Mouse (Mus musculus) myocyte (in vitro differentiated cells): ENCODE measurements around the gene Macc1. TPM values are rescaled to one million over a fixed set of nuclear protein-coding genes. Genes with fewer than 3 reads are reported as not detected.
A peak's percentile ranks its signal among the peaks of the same experiment; 100 is the strongest.

Experiments used
- H3K27me3 ChIP-seq: one replicate; pipeline ENCODE4 v1.6.1; 2011; ENCODE audit not compliant: control insufficient read depth, insufficient read depth, insufficient read length
- H3K36me3 ChIP-seq: one replicate; pipeline ENCODE4 v1.6.1; 2011; ENCODE audit not compliant: control insufficient read depth, insufficient read depth
- H3K4me2 ChIP-seq: one replicate; pipeline ENCODE4 v1.6.1; 2011; ENCODE audit warnings: low read depth, control low read depth
- H3K4me3 ChIP-seq: one replicate; pipeline ENCODE4 v1.5.1; 2011; ENCODE audit warnings: mild to moderate bottlenecking, control low read depth, moderate library complexity
- H3K79me2 ChIP-seq: one replicate; pipeline ENCODE4 v1.6.1; 2011; ENCODE audit not compliant: control insufficient read depth, insufficient read depth
- H3ac ChIP-seq: one replicate; pipeline ENCODE4 v1.6.1; 2011; ENCODE audit not compliant: control insufficient read depth, insufficient read length
- CEBPB ChIP-seq: IDR thresholded peaks from 2 replicates; pipeline ENCODE4 v1.6.1; 2011; ENCODE audit warnings: mild to moderate bottlenecking, moderate library complexity; ENCODE audit not compliant: poor library complexity, insufficient read depth, severe bottlenecking
- E2F4 ChIP-seq: IDR thresholded peaks from one replicate; pipeline ENCODE4 v1.6.1; 2011; ENCODE audit warnings: mild to moderate bottlenecking, control low read depth, moderate library complexity; ENCODE audit not compliant: insufficient read depth
- MAX ChIP-seq: IDR thresholded peaks from one replicate; pipeline ENCODE4 v1.6.1; 2011; ENCODE audit warnings: low read depth, mild to moderate bottlenecking, control low read depth
- MYOD1 ChIP-seq, 3 experiments: IDR thresholded peaks; one replicate each; pipeline ENCODE4 v1.6.1; 2011; ENCODE audit warnings: control low read depth in 2 of 3, low read depth in 2 of 3, mild to moderate bottlenecking in 2 of 3, moderate library complexity in 1 of 3; ENCODE audit not compliant: insufficient read length in 2 of 3, control insufficient read depth in 1 of 3
- MYOG ChIP-seq, 3 experiments: IDR thresholded peaks; one replicate each; pipeline ENCODE4 v1.6.1; 2011; ENCODE audit warnings: control low read depth in 2 of 3, low read depth in 2 of 3, mild to moderate bottlenecking in 2 of 3; ENCODE audit not compliant: insufficient read length in 2 of 3, control insufficient read depth in 1 of 3, insufficient read depth in 1 of 3
- POLR2A ChIP-seq: IDR thresholded peaks from one replicate; pipeline ENCODE4 v1.6.1; 2011; ENCODE audit warnings: low read depth, mild to moderate bottlenecking, control low read depth, moderate library complexity; ENCODE audit not compliant: insufficient read length
- POLR2AphosphoS2 ChIP-seq: IDR thresholded peaks from one replicate; pipeline ENCODE4 v1.6.1; 2011; ENCODE audit warnings: low read depth, control low read depth; ENCODE audit not compliant: insufficient read length
- REST ChIP-seq: IDR thresholded peaks from one replicate; pipeline ENCODE4 v1.6.1; 2011; ENCODE audit warnings: mild to moderate bottlenecking, control low read depth, moderate library complexity; ENCODE audit not compliant: insufficient read depth, insufficient read length
- SRF ChIP-seq: IDR thresholded peaks from one replicate; pipeline ENCODE4 v1.6.1; 2011; ENCODE audit warnings: low read depth; ENCODE audit not compliant: control insufficient read depth, insufficient read length
- TCF12 ChIP-seq: IDR thresholded peaks from one replicate; pipeline ENCODE4 v1.6.1; 2011; ENCODE audit warnings: mild to moderate bottlenecking, control low read depth; ENCODE audit not compliant: poor library complexity, insufficient read depth, severe bottlenecking
- TCF3 ChIP-seq: IDR thresholded peaks from one replicate; pipeline ENCODE4 v1.6.1; 2011; ENCODE audit warnings: low read depth, control low read depth; ENCODE audit not compliant: insufficient read length
- USF1 ChIP-seq: IDR thresholded peaks from one replicate; pipeline ENCODE4 v1.6.1; 2011; ENCODE audit warnings: low read depth, mild to moderate bottlenecking, control low read depth, moderate library complexity
- polyA plus RNA-seq: library from polyadenylated mRNA; unstranded; fragments of >200 nt; fragmentation: generic; extraction: Trizol; gene quantifications from one replicate; pipeline ENCODE4 v1.2.1, GENCODE M21; 2012; ENCODE audit warnings: missing spikeins

The Macc1 gene
- polyA plus RNA-seq, 1 experiment = 0.38 TPM

- Histone ChIP-seq H3K79me2 (no peaks in the 10 kb centered on the region), H3K36me3 (no peaks in the 10 kb centered on the region), H3K27me3 (no peaks in the 10 kb centered on the region), H3K4me2 (no peak overlapping the region), H3K4me3 (no peak overlapping the region), H3ac (no peak overlapping the region)
- no peak for TF ChIP-seq MYOD1 (IDR thresholded peaks at IDR 0.05; ENCODE audit: control insufficient read depth in 1 of 3, insufficient read length in 2 of 3, low read depth in 2 of 3)
- TF ChIP-seq REST = no peak
- no peak for TF ChIP-seq TCF3
- TF ChIP-seq MAX = no peak
- no peak for TF ChIP-seq E2F4
- no peak for TF ChIP-seq USF1
- no peak for TF ChIP-seq TCF12
- no peak for TF ChIP-seq MYOG (IDR thresholded peaks at IDR 0.05; ENCODE audit: control insufficient read depth in 1 of 3, insufficient read depth in 1 of 3, insufficient read length in 2 of 3, low read depth in 2 of 3)
- TF ChIP-seq SRF = no peak
- TF ChIP-seq POLR2A = no peak
- no peak for TF ChIP-seq POLR2AphosphoS2
- no peak for TF ChIP-seq CEBPB
Measured at GRCm38 (mm10) chr12:119410522-119410921, 96.5 kb downstream of the Macc1 start.

- no peak overlapping the region for H3ac ChIP-seq
- no peaks in the 10 kb centered on the region for H3K79me2 ChIP-seq
- no peaks in the 10 kb centered on the region for H3K36me3 ChIP-seq
- H3K4me3 ChIP-seq = no peak overlapping the region
- TF ChIP-seq USF1 (no peak), TCF3 (no peak), MAX (no peak), MYOG (IDR thresholded peaks at IDR 0.05; ENCODE audit: control insufficient read depth in 1 of 3, insufficient read depth in 1 of 3, insufficient read length in 2 of 3, low read depth in 2 of 3) (no peak), SRF (no peak), REST (no peak), POLR2AphosphoS2 (no peak), POLR2A (no peak), CEBPB (no peak), E2F4 (no peak), MYOD1 (IDR thresholded peaks at IDR 0.05; ENCODE audit: control insufficient read depth in 1 of 3, insufficient read length in 2 of 3, low read depth in 2 of 3) (no peak), TCF12 (no peak)
- H3K27me3 ChIP-seq = no peaks in the 10 kb centered on the region
- H3K4me2 ChIP-seq = no peak overlapping the region
Measured at GRCm38 (mm10) chr12:119410956-119411355, 96.9 kb downstream of the Macc1 start.

- no peaks in the 10 kb centered on the region for H3K79me2 ChIP-seq
- no peak overlapping the region for H3K4me3 ChIP-seq
- no peak overlapping the region for H3ac ChIP-seq
- no peak overlapping the region for H3K4me2 ChIP-seq
- H3K27me3 ChIP-seq = no peaks in the 10 kb centered on the region
- no peaks in the 10 kb centered on the region for H3K36me3 ChIP-seq
- TF ChIP-seq CEBPB = peak; percentile 83
- TF ChIP-seq MYOD1 (IDR thresholded peaks at IDR 0.05; ENCODE audit: control insufficient read depth in 1 of 3, insufficient read length in 2 of 3, low read depth in 2 of 3) = no peak
- no peak for TF ChIP-seq POLR2AphosphoS2
Measured at GRCm38 (mm10) chr12:119411982-119412381, 97.9 kb downstream of the Macc1 start.

GRCm38 (mm10) chr12:119415900-119416299, 101.8 kb downstream of the Macc1 start:
- no peak overlapping the region for H3K4me3 ChIP-seq
- no peaks in the 10 kb centered on the region for H3K36me3 ChIP-seq
- no peaks in the 10 kb centered on the region for H3K79me2 ChIP-seq
- H3K27me3 ChIP-seq = no peaks in the 10 kb centered on the region
- H3ac ChIP-seq = no peak overlapping the region
- TF ChIP-seq E2F4 (no peak), TCF12 (no peak), POLR2AphosphoS2 (no peak), TCF3 (no peak), POLR2A (no peak)
- H3K4me2 ChIP-seq = no peak overlapping the region

- no peak overlapping the region for H3K4me3 ChIP-seq
- no peaks in the 10 kb centered on the region for H3K79me2 ChIP-seq
- no peak overlapping the region for H3ac ChIP-seq
- H3K4me2 ChIP-seq = peak overlapping the region; percentile 5
- TF ChIP-seq CEBPB (no peak), E2F4 (no peak), POLR2A (no peak), TCF12 (no peak), SRF (no peak), REST (no peak), MYOD1 (IDR thresholded peaks at IDR 0.05; ENCODE audit: control insufficient read depth in 1 of 3, insufficient read length in 2 of 3, low read depth in 2 of 3) (no peak), MYOG (IDR thresholded peaks at IDR 0.05; ENCODE audit: control insufficient read depth in 1 of 3, insufficient read depth in 1 of 3, insufficient read length in 2 of 3, low read depth in 2 of 3) (no peak), MAX (no peak), POLR2AphosphoS2 (no peak), USF1 (no peak), TCF3 (no peak)
- H3K27me3 ChIP-seq = no peaks in the 10 kb centered on the region
- no peaks in the 10 kb centered on the region for H3K36me3 ChIP-seq
Measured at GRCm38 (mm10) chr12:119425749-119426148, 111.7 kb downstream of the Macc1 start.
